ENCODE assay signal across 8 mouse cellular contexts in genomic region chr6:108660206-108660877, GRCm38 (mm10). TPM values are rescaled to one million over a fixed set of nuclear protein-coding genes. Genes with fewer than 3 reads are reported as not detected.
A peak's percentile ranks its signal among the peaks of the same experiment; 100 is the strongest.
DNase-seq lines count a peak whose midpoint lies in the region; ATAC-seq and TF ChIP-seq lines count a peak whose summit lies in the region.

TSS of gene Bhlhe40 (plus strand) at chr6:108660629.

- H3K4me1 ChIP-seq in E14TG2a.4 (replicated peaks; ENCODE audit: low read depth, low read length), result peaks cover 56% of the 10 kb centered on the region
- peaks cover 9% of the 10 kb centered on the region for H3K4me1 ChIP-seq in cerebellum, adult 2 months (ENCODE audit: control insufficient read depth, insufficient read depth, low read length)
- H3K4me1 ChIP-seq in hindbrain, embryonic 10.5 days (replicated peaks), result peaks cover 34% of the 10 kb centered on the region
- peaks cover 11% of the 10 kb centered on the region for H3K4me1 ChIP-seq in lung, embryonic 16.5 days (replicated peaks; ENCODE audit: control insufficient read depth, insufficient read depth, low read length)

- peak; percentile 88 to 96 for DNase-seq in cerebellum, adult 2 months
- peak; percentile 88 to 92 for DNase-seq in frontal cortex, adult 2 months (ENCODE audit: extremely low spot score in 1 of 2, low spot score in 1 of 2)
- peak; percentile 78 for DNase-seq in hindbrain, embryonic 10.5 days (ENCODE audit: low spot score)
- peak; percentile 97 for DNase-seq in layer of hippocampus, adult 9-11 months
- DNase-seq in ovary, adult 18-20 months (ENCODE audit: low spot score), result peak; percentile 93
- DNase-seq in thymus, postnatal 0 days (ENCODE audit: low spot score), result peak; percentile 60

- peak within 1 kb of the TSS; percentile 98 for H3K27ac ChIP-seq in cerebellum, adult 2 months (ENCODE audit: insufficient read depth, low read length)
- peak within 1 kb of the TSS; percentile 87 for H3K27ac ChIP-seq in hindbrain, embryonic 10.5 days
- peak within 1 kb of the TSS; percentile 99 for H3K27ac ChIP-seq in lung, embryonic 16.5 days (ENCODE audit: low read length)

- WGBS in cerebellum, adult 2 months, result 1% methylated on average over 41 of the region's 43 CpGs
- WGBS in hindbrain, embryonic 10.5 days, result under 1% methylated on average over 39 of the region's 43 CpGs
- 0% methylated on average over 26 of the region's 43 CpGs for WGBS in lung, embryonic 16.5 days

- peak within 1 kb of the TSS; percentile 93 for H3K4me3 ChIP-seq in E14TG2a.4 (replicated peaks; ENCODE audit: low read length)
- peak within 1 kb of the TSS; percentile 96 for H3K4me3 ChIP-seq in cerebellum, adult 2 months (replicated peaks; ENCODE audit: insufficient read depth, low read depth, low read length)
- peak within 1 kb of the TSS; percentile 64 for H3K4me3 ChIP-seq in hindbrain, embryonic 10.5 days
- H3K4me3 ChIP-seq in lung, embryonic 16.5 days (ENCODE audit: low read length), result peak within 1 kb of the TSS; percentile 68

- peak within 1 kb of the TSS; percentile 93 for H3K4me2 ChIP-seq in lung, embryonic 16.5 days (ENCODE audit: low read depth, low read length)

- TF ChIP-seq CTCF in E14TG2a.4 (conservative IDR thresholded peaks at IDR 0.05; ENCODE audit: low read length), result no peak
- 0 out of 2 replicates have a peak, but pooled peaks have one; percentile 8 for TF ChIP-seq CTCF in cerebellum, adult 2 months (IDR thresholded peaks at IDR 0.05; ENCODE audit: borderline replicate concordance, insufficient read depth, low read depth, low read length)

- peaks cover 36% of the 10 kb centered on the region for H3K36me3 ChIP-seq in E14TG2a.4 (ENCODE audit: insufficient read depth, low read length)
- 0 out of 2 replicates have a peak, but pooled peaks cover 5% of the 10 kb centered on the region for H3K36me3 ChIP-seq in hindbrain, embryonic 10.5 days
- peaks cover 3% of the 10 kb centered on the region; the same call in 1 of the 2 replicates for H3K36me3 ChIP-seq in lung, embryonic 16.5 days (ENCODE audit: control insufficient read depth, insufficient read depth, low read length)

- peak within 1 kb of the TSS; percentile 76 for H3K9ac ChIP-seq in lung, embryonic 16.5 days (ENCODE audit: low read length)

- H3K27me3 ChIP-seq in E14TG2a.4 (ENCODE audit: insufficient read depth, low read length), result peaks cover 11% of the 10 kb centered on the region; the same call in 1 of the 2 replicates
- H3K27me3 ChIP-seq in cerebellum, adult 2 months (ENCODE audit: control insufficient read depth, insufficient read depth, low read length), result no peaks in the 10 kb centered on the region
- peaks cover 71% of the 10 kb centered on the region for H3K27me3 ChIP-seq in hindbrain, embryonic 10.5 days (ENCODE audit: insufficient read depth, poor library complexity, severe bottlenecking)
- no peaks in the 10 kb centered on the region for H3K27me3 ChIP-seq in lung, embryonic 16.5 days (ENCODE audit: control insufficient read depth, insufficient read depth, low read depth, low read length)

- TF ChIP-seq POLR2A in cerebellum, adult 2 months (IDR thresholded peaks at IDR 0.05; ENCODE audit: borderline replicate concordance, insufficient read depth, low read length), result peak; percentile 92

- ATAC-seq in lung, embryonic 16.5 days (ENCODE audit: low read depth), result peak; percentile 89

- H3K9me3 ChIP-seq in E14TG2a.4 (ENCODE audit: low read length), result no peaks in the 10 kb centered on the region
- H3K9me3 ChIP-seq in hindbrain, embryonic 10.5 days, result no peaks in the 10 kb centered on the region
- H3K9me3 ChIP-seq in lung, embryonic 16.5 days (ENCODE audit: control insufficient read depth, low read length), result no peaks in the 10 kb centered on the region

RNA-seq across cellular contexts. Expression of gene Bhlhe40, which starts in this region (rescaled TPM):
- polyA plus RNA-seq in cerebellum, adult 2 months (2012; rRNA removed), result 44.3 and 49.0 TPM in 2 replicates
- polyA plus RNA-seq in frontal cortex, adult 2 months (2012; rRNA removed), result 55.7 and 63.4 TPM in 2 replicates
- polyA plus RNA-seq in hindbrain, embryonic 10.5 days (2016; fragmentation: Nextera tagmentation; extraction: Ambion mirVana), result 1.7 and 1.9 TPM in 2 replicates
- polyA plus RNA-seq in lung, embryonic 16.5 days (2015; fragmentation: Nextera tagmentation; extraction: Ambion mirVana), result 14.8 and 16.2 TPM in 2 replicates
- 6.6 and 7.0 TPM in 2 replicates for polyA plus RNA-seq in thymus, postnatal 0 days (2015; fragmentation: Nextera tagmentation; extraction: Ambion mirVana)

Comparison
In these comparisons a context has a peak if more than half of its experiments do, and no peak if none do; other contexts are left out.
1. Peak in every context shown above with its lines: DNase-seq, ATAC-seq, H3K4me3 ChIP-seq and H3K27ac ChIP-seq.